Mouse (Mus musculus) bone marrow macrophage, adult 2 months (primary cell): Measurements from ENCODE around the gene Ier3. TPM values are rescaled to one million over a fixed set of nuclear protein-coding genes. Genes with fewer than 3 reads are reported as not detected.

Experiments used
- H3K27ac ChIP-seq: 2 replicates; pipeline ENCODE4 v1.5.1; 2012; ENCODE audit warnings: low read depth, low read length; ENCODE audit not compliant: insufficient read depth
- H3K4me1 ChIP-seq: 2 replicates; pipeline ENCODE4 v1.6.1; 2012; ENCODE audit warnings: low read length; ENCODE audit not compliant: control insufficient read depth, insufficient read depth
- H3K4me3 ChIP-seq: 2 replicates; pipeline ENCODE4 v1.5.1; 2012; ENCODE audit warnings: mild to moderate bottlenecking, low read length, moderate library complexity; ENCODE audit not compliant: insufficient read depth
- CTCF ChIP-seq: IDR thresholded peaks from 2 replicates; pipeline ENCODE4 v1.5.1; 2012; ENCODE audit warnings: low read depth, mild to moderate bottlenecking, low read length, moderate library complexity
- POLR2A ChIP-seq: IDR thresholded peaks from 2 replicates; pipeline ENCODE4 v1.6.1; 2012; ENCODE audit warnings: mild to moderate bottlenecking, low read depth, low read length, borderline replicate concordance
- polyA plus RNA-seq: library from polyadenylated mRNA; stranded (reverse); fragments of >200 nt; gene quantifications from 2 replicates; pipeline ENCODE4 v1.2.4, GENCODE M21; 2012; ENCODE audit not compliant: missing spikeins, insufficient read depth, insufficient read length

Ier3 gene
- polyA plus RNA-seq, 1 experiment, result 46.7 TPM

DNA sequence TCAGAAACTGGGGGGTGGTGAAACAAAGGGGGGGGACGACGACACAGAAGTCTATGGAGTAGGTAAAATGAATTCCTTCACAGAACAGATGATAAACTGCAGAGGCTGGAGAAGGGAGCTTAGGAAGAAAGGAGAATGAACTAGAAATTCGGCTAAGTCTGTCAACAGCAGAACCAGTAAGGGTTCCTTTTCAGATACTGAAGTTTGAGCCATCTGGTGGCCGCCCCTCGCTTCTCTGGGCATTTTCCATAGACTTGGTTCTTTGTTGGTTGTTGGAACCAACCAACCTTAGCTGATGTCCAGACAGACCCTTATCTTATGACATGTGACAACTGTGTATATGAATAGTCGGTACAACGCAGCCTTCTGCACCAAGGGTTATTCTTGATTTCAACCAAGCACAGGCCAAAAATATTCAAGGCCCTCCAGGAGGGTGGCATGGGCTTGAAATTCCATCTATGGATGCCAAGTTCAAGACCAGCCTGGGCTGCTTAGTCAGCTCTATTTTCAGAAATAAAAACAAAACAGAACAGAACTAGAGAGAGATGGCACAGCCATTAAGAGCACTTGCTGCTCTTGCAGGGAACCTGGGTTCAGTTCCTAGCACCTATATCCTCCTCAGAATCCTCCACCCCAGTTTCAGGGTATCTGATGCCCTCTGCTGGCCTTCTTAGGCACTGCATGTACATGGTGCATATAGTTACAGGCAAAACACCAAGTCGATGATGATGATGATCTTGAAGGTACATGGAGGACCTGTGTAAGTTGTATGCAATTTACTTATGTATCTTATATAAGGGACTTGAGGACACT lies 49.6 kb downstream of the Ier3 start:
- Histone ChIP-seq H3K27ac (peak overlapping the region; percentile 99), H3K4me1 (peaks cover 14% of the 10 kb centered on the region), H3K4me3 (peak overlapping the region; percentile 98)
- TF ChIP-seq POLR2A (no peak), CTCF (0 out of 2 replicates have a peak, but pooled peaks have one; percentile 30)

Other genes starting within 250 kb of the Ier3 start
- not detected in 2 replicates for gene Sfta2, start 220.1 kb upstream of the Ier3 start, polyA plus RNA-seq
- gene Gm9573, start 195.0 kb upstream of the Ier3 start, polyA plus RNA-seq, result not detected in 2 replicates
- not detected in 2 replicates for gene Mucl3, start 178.0 kb upstream of the Ier3 start, polyA plus RNA-seq
- 10.2 and 12.1 TPM in 2 replicates for gene Vars2, start 154.1 kb upstream of the Ier3 start, polyA plus RNA-seq
- 12.2 and 15.8 TPM in 2 replicates for gene Gtf2h4, start 147.9 kb upstream of the Ier3 start, polyA plus RNA-seq
- 0.60 and 0.63 TPM in 2 replicates for gene Ddr1, start 117.1 kb upstream of the Ier3 start, polyA plus RNA-seq
- 52.7 and 69.3 TPM in 2 replicates for gene Flot1, start 1.5 kb downstream of the Ier3 start, polyA plus RNA-seq
- gene Tubb5, start 16.6 kb downstream of the Ier3 start, polyA plus RNA-seq, result 481 and 519 TPM in 2 replicates
- gene Mdc1, start 19.8 kb downstream of the Ier3 start, polyA plus RNA-seq, result 16.1 and 17.7 TPM in 2 replicates
- 31.7 and 33.1 TPM in 2 replicates for gene Nrm, start 39.6 kb downstream of the Ier3 start, polyA plus RNA-seq
- gene Ppp1r18, start 43.9 kb downstream of the Ier3 start, polyA plus RNA-seq, result 202 and 205 TPM in 2 replicates
- 57.5 and 77.6 TPM in 2 replicates for gene Dhx16, start 58.1 kb downstream of the Ier3 start, polyA plus RNA-seq
- gene 2310061I04Rik, start 75.7 kb downstream of the Ier3 start, polyA plus RNA-seq, result 36.9 and 39.3 TPM in 2 replicates
- gene Atat1, start 88.4 kb downstream of the Ier3 start, polyA plus RNA-seq, result 22.7 and 23.8 TPM in 2 replicates
- 21.0 and 29.4 TPM in 2 replicates for gene Mrps18b, start 94.7 kb downstream of the Ier3 start, polyA plus RNA-seq
- gene Ppp1r10, start 94.8 kb downstream of the Ier3 start, polyA plus RNA-seq, result 36.0 and 46.0 TPM in 2 replicates
- 96.1 and 104 TPM in 2 replicates for gene Abcf1, start 148.1 kb downstream of the Ier3 start, polyA plus RNA-seq
- gene Gnl1, start 158.2 kb downstream of the Ier3 start, polyA plus RNA-seq, result 27.7 and 28.1 TPM in 2 replicates
- gene Prr3, start 158.6 kb downstream of the Ier3 start, polyA plus RNA-seq, result 15.6 and 19.5 TPM in 2 replicates
- 52.2 and 56.0 TPM in 2 replicates for gene H2-T24, start 198.9 kb downstream of the Ier3 start, polyA plus RNA-seq
- 351 and 364 TPM in 2 replicates for gene H2-T23, start 211.2 kb downstream of the Ier3 start, polyA plus RNA-seq
- 89.0 and 112 TPM in 2 replicates for gene H2-T22, start 221.1 kb downstream of the Ier3 start, polyA plus RNA-seq
- gene Gm6034, start 221.3 kb downstream of the Ier3 start, polyA plus RNA-seq, result 0.72 TPM in 1 of 2 replicates, not detected in the other
- not detected in 2 replicates for gene Gm11127, start 236.7 kb downstream of the Ier3 start, polyA plus RNA-seq